Mouse (Mus musculus) kidney, postnatal 4 days (tissue): ENCODE results near the gene Lime1.
A peak's percentile ranks its signal among the peaks of the same experiment; 100 is the strongest.

Experiments used
- DNase-seq, 2 experiments: peaks; one replicate each; pipeline ENCODE4 v3.0.0; 2021; ENCODE audit warnings: mixed read lengths in 2 of 2

Gene Lime1

GRCm38 (mm10) chr2:181391541-181391940 is 11.7 kb downstream of the Lime1 start:
- no peak for DNase-seq

GRCm38 (mm10) chr2:181392600-181393213 is 12.8 kb downstream of the Lime1 start:
- DNase-seq, result peak; percentile 93

GRCm38 (mm10) chr2:181394086-181394485 is 14.2 kb downstream of the Lime1 start:
- no peak for DNase-seq

- no peak for DNase-seq
Measured at GRCm38 (mm10) chr2:181397207-181397761, 17.4 kb downstream of the Lime1 start.

GRCm38 (mm10) chr2:181401497-181401896 is 21.6 kb downstream of the Lime1 start:
- DNase-seq, result no peak

GRCm38 (mm10) chr2:181403722-181404121 is 23.8 kb downstream of the Lime1 start:
- DNase-seq, result no peak

- DNase-seq, result no peak
Measured at GRCm38 (mm10) chr2:181409643-181410042, 29.8 kb downstream of the Lime1 start.

GRCm38 (mm10) chr2:181410760-181411473 is 31.0 kb downstream of the Lime1 start:
- peak; percentile 85 to 89 for DNase-seq

- no peak for DNase-seq
Measured at GRCm38 (mm10) chr2:181413141-181413540, 33.3 kb downstream of the Lime1 start.

- DNase-seq, result peak; percentile 56 to 70
Measured at GRCm38 (mm10) chr2:181415945-181416344, 36.1 kb downstream of the Lime1 start.

- no peak for DNase-seq
Measured at GRCm38 (mm10) chr2:181419359-181419758, 39.5 kb downstream of the Lime1 start.

- no peak for DNase-seq
Measured at GRCm38 (mm10) chr2:181420426-181420825, 40.5 kb downstream of the Lime1 start.

GRCm38 (mm10) chr2:181420903-181421638 is 41.2 kb downstream of the Lime1 start:
- DNase-seq, result no peak

GRCm38 (mm10) chr2:181423834-181424233 is 44.0 kb downstream of the Lime1 start:
- DNase-seq, result no peak
